Mouse (Mus musculus): ENCODE results near the gene Ncoa1. TPM values are rescaled to one million over a fixed set of nuclear protein-coding genes. Genes with fewer than 3 reads are reported as not detected.
A peak's percentile ranks its signal among the peaks of the same experiment; 100 is the strongest.

Gene Ncoa1
- total RNA-seq, 1 experiment from 2014 or later = 48.0 TPM

DNA sequence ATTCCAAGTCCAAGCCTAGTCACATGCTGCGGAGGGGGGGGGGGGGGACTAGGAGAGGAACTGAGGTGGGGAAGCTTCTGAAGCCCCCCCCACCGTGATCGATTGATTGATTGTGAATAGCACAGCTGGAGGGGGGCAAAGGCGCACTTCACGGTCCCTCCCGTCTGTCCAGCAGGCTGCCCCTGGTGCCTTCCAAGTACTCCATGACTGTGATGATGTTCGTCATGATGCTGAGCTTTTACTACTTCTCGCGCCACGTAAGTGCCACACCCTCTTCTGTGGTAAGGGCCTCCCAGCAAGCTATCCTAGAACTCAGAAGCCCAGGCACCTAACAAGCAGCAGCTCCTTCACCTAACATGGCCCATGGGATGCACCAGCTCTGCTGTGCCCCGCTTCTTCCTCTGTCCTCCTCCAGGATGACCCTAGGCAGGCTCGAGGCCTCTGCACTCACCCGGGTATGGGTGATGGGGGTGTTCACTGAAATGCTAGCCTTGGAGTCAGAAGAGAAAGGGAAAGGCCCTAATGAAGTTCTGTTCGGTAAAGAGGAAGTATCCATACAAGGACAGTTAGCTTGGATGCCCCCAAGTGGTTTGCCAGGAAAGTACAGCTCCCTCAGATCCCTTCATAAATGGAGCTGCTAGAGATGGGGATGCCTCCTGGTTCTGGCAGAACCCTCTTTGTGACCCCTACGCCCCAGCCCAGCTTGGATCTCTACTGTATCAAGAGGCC lies 268.4 kb downstream of the Ncoa1 start:
- peak; percentile 49 for DNase-seq

DNA sequence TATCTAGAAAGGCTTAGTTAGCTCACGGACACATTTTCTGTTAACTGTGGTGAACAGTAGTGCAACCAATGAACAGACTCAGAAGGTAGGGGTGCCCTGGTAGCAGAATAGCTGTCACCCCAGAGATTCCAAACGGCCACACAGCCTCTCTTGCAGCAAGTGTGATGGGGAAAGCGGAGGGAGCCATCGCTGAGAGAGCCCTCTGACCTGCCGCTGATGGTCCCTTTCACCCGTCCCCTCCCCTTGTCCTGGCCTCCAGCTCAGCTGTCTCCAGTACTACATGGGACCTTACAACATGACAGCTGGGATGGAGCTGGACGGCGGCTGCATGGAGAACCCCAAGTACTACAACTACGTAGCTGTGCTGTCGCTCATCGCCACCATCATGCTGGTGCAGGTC lies 270.9 kb downstream of the Ncoa1 start:
- DNase-seq = no peak

DNA sequence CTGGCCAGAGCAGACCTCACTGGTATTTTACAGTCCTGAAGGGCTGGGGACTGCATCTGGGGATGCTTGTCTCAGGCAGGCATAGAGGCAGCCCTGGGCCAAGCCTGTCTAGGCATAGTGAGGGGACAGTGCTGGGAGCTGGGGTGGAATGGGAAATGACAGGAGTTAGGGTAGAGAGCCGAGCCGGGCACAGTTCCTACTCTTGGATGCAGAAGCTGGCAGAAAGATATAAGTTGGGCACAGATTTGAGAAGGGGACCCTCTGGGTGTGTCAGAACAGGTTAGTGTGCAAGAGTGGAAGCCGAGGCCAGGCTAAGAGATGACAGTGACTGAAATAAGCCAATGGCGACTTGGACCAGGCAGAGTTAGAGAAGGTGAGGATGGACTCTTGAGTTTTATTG lies 274.8 kb downstream of the Ncoa1 start:
- no peak for DNase-seq

DNA sequence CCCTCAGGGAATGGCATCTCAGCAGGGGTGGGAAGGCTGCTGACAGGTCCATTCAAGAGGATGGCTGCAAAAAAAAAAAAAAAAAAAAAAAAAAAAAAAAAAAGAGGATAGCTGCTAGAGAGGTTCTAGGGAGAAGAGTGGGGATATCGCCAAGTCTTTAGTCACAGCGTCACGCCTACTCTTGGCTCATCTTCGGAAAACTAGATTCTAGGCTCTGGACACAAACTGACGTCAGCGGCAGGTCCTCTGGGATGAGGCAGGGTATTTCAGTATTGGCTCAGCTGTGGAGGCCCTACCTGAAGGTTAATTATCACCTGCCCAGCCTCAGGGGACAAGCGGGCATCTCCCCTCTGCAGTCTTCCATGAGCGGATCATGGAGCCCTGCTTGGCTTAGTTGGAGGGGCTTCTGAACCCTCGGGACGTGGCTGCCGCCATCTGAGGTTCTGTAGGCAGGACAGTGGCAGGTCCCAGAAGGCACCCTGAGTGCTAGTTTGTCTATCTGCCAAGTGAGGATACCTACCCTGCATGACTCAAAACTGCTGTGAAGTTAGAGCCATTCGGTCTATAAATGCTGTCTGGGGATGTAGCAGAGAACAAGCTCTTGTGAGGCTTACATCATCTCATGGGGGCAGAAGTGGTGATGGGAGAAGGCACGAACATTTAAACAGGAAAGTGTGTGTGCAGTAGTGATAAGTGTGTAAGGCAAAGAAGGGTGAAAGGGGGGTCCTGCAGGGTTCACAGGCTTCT lies 275.4 kb downstream of the Ncoa1 start:
- peak; percentile 29 for DNase-seq

DNA sequence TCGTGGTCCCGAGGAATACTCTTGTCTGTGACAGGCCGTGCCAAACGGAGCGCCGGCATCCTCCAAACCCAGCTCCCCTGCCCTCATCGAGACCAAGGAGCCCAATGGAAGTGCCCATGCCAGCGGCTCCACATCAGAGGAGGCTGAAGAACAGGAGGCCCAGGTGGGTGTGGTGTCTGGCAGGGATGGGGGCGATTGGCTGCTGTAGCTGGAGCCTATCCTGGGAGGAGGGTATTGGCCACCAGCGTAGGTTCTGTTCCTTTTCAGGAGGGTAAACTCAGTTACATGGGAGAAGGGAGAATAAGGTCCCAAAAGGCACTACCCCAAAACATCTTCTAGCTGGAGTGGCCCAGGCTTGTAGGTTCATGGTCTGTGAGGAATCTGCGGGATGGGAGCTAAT lies 277.7 kb downstream of the Ncoa1 start:
- DNase-seq = no peak

DNA sequence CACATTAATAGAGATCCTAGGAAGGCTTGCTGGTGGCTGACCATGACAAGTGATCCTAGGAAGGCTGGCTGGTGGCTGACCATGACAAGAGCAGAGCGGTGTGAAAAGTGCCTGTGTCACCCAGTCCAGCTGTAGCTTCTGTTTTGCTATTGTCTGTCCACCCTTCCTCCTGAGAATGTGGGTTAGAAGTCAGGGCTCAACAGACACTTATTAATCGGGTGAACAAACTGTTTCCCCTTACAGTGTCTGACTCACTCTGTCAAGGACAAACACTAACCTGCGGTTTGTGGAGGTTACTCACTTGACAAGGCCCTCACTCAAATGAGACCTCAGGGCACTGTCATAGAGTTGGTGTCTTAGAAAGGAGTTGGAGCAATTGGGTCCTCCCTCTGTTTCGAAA lies 278.3 kb downstream of the Ncoa1 start:
- no peak for DNase-seq

Other genes starting within 250 kb of the Ncoa1 start
- gene Ptrhd1, start 243.2 kb downstream of the Ncoa1 start, total RNA-seq (2021) = 7.4 and 7.6 TPM in 2 replicates
- gene Cenpo, start 242.9 kb downstream of the Ncoa1 start, total RNA-seq (2021) = 9.6 and 10.2 TPM in 2 replicates
- 57.2 and 63.3 TPM in 2 replicates for gene Itsn2, start 115.5 kb upstream of the Ncoa1 start, total RNA-seq (2021)
- gene Gm3625, start 115.7 kb upstream of the Ncoa1 start, total RNA-seq (2021) = not detected in 2 replicates

Data from adrenal gland, postnatal 25 days (tissue).